Mouse (Mus musculus) liver, adult 2 months (tissue): ENCODE measurements around the gene Robo1. TPM values are rescaled to one million over a fixed set of nuclear protein-coding genes. Genes with fewer than 3 reads are reported as not detected.
"Not testable (repeated sequence)": the region's sequence is repeated elsewhere in the genome, so short reads cannot be mapped to it uniquely, and the experiment has no call there.

Source experiments
- DNase-seq: peaks from one replicate; pipeline ENCODE4 v3.0.0-alpha.2; 2011; ENCODE audit warnings: low read depth, low spot score; ENCODE audit errors: extremely low read depth
- H3K27ac ChIP-seq: fragments of 200-500 bp; replicated peaks from 2 replicates; pipeline ENCODE4 v1.5.1; 2012; ENCODE audit warnings: low read depth, mild to moderate bottlenecking, control low read depth, inconsistent platforms, low read length; ENCODE audit not compliant: insufficient read depth
- H3K27me3 ChIP-seq: fragments of 200-500 bp; 2 replicates; pipeline ENCODE4 v1.6.1; 2012; ENCODE audit warnings: mild to moderate bottlenecking, moderate library complexity, low read length, inconsistent platforms; ENCODE audit not compliant: control insufficient read depth, insufficient read depth
- H3K36me3 ChIP-seq: fragments of 200-500 bp; 2 replicates; pipeline ENCODE4 v1.6.1; 2012; ENCODE audit warnings: low read length, inconsistent platforms; ENCODE audit not compliant: control insufficient read depth, insufficient read depth
- H3K4me1 ChIP-seq: fragments of 200-500 bp; 2 replicates; pipeline ENCODE4 v1.6.1; 2011; ENCODE audit warnings: low read length; ENCODE audit not compliant: control insufficient read depth, insufficient read depth
- H3K4me3 ChIP-seq: fragments of 200-500 bp; 2 replicates; pipeline ENCODE4 v1.5.1; 2011; ENCODE audit warnings: low read depth, mild to moderate bottlenecking, control low read depth, low read length, moderate library complexity; ENCODE audit not compliant: insufficient read depth
- H3K79me2 ChIP-seq: fragments of 200-500 bp; 2 replicates; pipeline ENCODE4 v1.6.1; 2012; ENCODE audit warnings: inconsistent platforms, mild to moderate bottlenecking, low read length, moderate library complexity; ENCODE audit not compliant: control insufficient read depth, insufficient read depth
- H3K9ac ChIP-seq: fragments of 200-500 bp; 2 replicates; pipeline ENCODE4 v1.6.1; 2012; ENCODE audit warnings: low read depth, mild to moderate bottlenecking, control low read depth, inconsistent platforms, low read length
- CTCF ChIP-seq: fragments of 200-500 bp; IDR thresholded peaks from 2 replicates; pipeline ENCODE4 v1.5.1; 2011; ENCODE audit warnings: low read depth, low read length, control low read depth
- POLR2A ChIP-seq: fragments of 200-500 bp; IDR thresholded peaks from 2 replicates; pipeline ENCODE4 v1.6.1; 2011; ENCODE audit warnings: low read length, control low read depth; ENCODE audit not compliant: insufficient read depth; ENCODE audit errors: extremely low read depth
- WGBS: fragments of 180-500 bp; shearing (Covaris S2); methylation state at CpG from one replicate; pipeline ENCODE4 v1.1.7; 2018; 5-methylcytosine and 5-hydroxymethylcytosine counted together
- polyA plus RNA-seq: library from polyadenylated mRNA; depleted of rRNA; stranded (reverse); fragments of >200 nt; gene quantifications from 2 replicates; pipeline ENCODE4 v1.2.3, GENCODE M21; 2012
- total RNA-seq: library from RNA; depleted of rRNA; stranded (reverse); fragments of >200 nt; gene quantifications from 2 replicates; pipeline ENCODE4 v1.2.3, GENCODE M21; 2014

Robo1 gene
- total and polyA plus RNA-seq, 2 experiments, result 4.5 to 6.4 TPM

DNA sequence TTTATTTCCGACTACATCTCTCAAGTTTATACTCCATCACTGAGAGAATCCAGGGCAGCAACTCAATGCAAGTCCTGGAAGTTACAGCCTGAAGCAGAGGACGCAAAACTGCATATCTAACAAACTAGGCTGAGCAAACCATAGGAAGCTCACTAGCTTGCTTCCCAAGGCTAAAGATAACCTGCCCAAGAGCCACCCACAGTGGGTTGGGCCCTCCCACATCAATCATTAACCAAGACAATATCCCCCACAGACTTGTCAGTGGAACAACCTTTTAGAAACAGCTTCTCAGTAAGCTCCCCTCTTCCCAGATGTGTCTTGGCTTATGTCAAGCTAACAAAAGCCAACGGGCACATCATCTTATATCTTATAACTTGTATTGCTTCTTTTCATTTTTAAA, 235.8 kb downstream of the Robo1 start:
- no peak overlapping the region for H3K9ac ChIP-seq
- no peak for DNase-seq
- no peaks in the 10 kb centered on the region for H3K27me3 ChIP-seq
- no peaks in the 10 kb centered on the region for H3K36me3 ChIP-seq
- H3K79me2 ChIP-seq, result no peaks in the 10 kb centered on the region
- no peak overlapping the region for H3K27ac ChIP-seq
- WGBS, result 38% methylated on average over 3 of the region's 3 CpGs
- TF ChIP-seq CTCF, result no peak
- no peak for TF ChIP-seq POLR2A
- no peak overlapping the region for H3K4me3 ChIP-seq
- no peaks in the 10 kb centered on the region for H3K4me1 ChIP-seq

- TF ChIP-seq POLR2A (no peak), CTCF (no peak)
- DNase-seq, result no peak
- no peaks in the 10 kb centered on the region for H3K4me1 ChIP-seq
- H3K4me3 ChIP-seq, result no peak overlapping the region
- no peak overlapping the region for H3K27ac ChIP-seq
- H3K9ac ChIP-seq, result no peak overlapping the region
- 79% methylated on average over 2 of the region's 2 CpGs for WGBS
- H3K79me2 ChIP-seq, result no peaks in the 10 kb centered on the region
- no peaks in the 10 kb centered on the region for H3K27me3 ChIP-seq
- H3K36me3 ChIP-seq, result no peaks in the 10 kb centered on the region
Measured at GRCm38 (mm10) chr16:72544950-72545349, 236.8 kb downstream of the Robo1 start.

DNA sequence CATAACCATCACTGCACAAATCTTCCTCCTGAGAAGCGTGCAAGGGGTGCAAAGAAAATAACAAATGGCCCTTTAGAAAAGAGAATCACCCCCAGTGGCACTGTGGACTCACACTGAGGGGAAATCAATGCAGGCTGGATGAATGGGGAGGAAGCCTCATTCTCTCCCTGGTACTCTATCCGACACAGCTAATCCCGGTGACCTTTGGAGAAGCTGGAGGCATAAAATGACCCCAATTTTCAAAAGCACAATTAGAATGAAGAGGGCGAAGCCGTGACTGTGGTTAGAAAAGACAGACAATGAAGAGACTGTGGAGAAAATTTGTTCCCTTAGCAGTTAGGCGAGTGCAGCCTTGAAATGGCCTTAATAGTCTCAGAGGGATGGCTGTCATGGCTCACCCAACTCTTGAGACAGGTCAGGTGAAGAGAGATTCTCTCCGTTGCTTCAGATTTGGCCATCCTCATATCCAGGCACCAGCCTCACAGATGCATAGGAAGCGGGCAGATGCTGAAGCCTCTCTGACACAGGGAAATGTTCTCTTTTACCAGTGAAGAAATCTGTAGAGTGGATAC, 243.7 kb downstream of the Robo1 start:
- DNase-seq, result no peak
- Histone ChIP-seq H3K4me1 (no peaks in the 10 kb centered on the region), H3K36me3 (no peaks in the 10 kb centered on the region), H3K79me2 (no peaks in the 10 kb centered on the region), H3K27me3 (no peaks in the 10 kb centered on the region), H3K4me3 (no peak overlapping the region), H3K27ac (no peak overlapping the region), H3K9ac (no peak overlapping the region)
- TF ChIP-seq CTCF, result no peak
- 77% methylated on average over 8 of the region's 8 CpGs for WGBS

GRCm38 (mm10) chr16:72553713-72554112, 245.6 kb downstream of the Robo1 start:
- no peaks in the 10 kb centered on the region for H3K79me2 ChIP-seq
- no peak overlapping the region for H3K9ac ChIP-seq
- DNase-seq, result no peak
- no peaks in the 10 kb centered on the region for H3K27me3 ChIP-seq
- no peaks in the 10 kb centered on the region for H3K4me1 ChIP-seq
- H3K27ac ChIP-seq, result no peak overlapping the region
- no peak overlapping the region for H3K4me3 ChIP-seq
- TF ChIP-seq CTCF, result no peak
- TF ChIP-seq POLR2A, result no peak
- no peaks in the 10 kb centered on the region for H3K36me3 ChIP-seq
- WGBS, result 71% methylated on average over 5 of the region's 5 CpGs

DNA sequence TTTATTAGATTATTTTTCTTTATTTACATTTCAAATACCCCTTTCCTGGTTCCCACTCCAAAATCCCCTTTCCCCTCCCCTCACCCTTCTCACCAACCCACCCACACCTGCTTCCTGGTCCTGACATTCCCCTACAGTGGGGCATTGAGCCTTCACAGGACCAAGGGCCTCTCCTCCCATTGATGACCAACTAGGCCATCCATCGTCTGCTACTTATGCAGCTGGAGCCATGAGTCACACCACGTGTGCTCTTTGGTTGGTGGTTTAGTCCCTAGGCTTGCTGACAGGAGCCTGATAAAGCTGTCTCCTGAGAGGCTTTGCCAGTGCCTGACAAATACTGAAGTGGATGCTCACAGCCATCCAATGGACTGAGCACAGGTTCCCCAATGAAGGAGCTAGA, 254.0 kb downstream of the Robo1 start:
- H3K79me2 ChIP-seq, H3K4me3 ChIP-seq, H3K36me3 ChIP-seq, H3K27ac ChIP-seq, H3K27me3 ChIP-seq, DNase-seq, H3K4me1 ChIP-seq, H3K9ac ChIP-seq: not testable (repeated sequence)
- WGBS, result 44% methylated on average over 2 of the region's 2 CpGs

- Histone ChIP-seq H3K27ac (no peak overlapping the region), H3K79me2 (no peaks in the 10 kb centered on the region), H3K4me3 (no peak overlapping the region), H3K27me3 (no peaks in the 10 kb centered on the region), H3K9ac (no peak overlapping the region), H3K4me1 (no peaks in the 10 kb centered on the region), H3K36me3 (no peaks in the 10 kb centered on the region)
- 25% methylated on average over 15 of the region's 15 CpGs for WGBS
- no peak for TF ChIP-seq CTCF
- no peak for TF ChIP-seq POLR2A
- no peak for DNase-seq
Measured at GRCm38 (mm10) chr16:72563196-72563963, 255.3 kb downstream of the Robo1 start.
